Mouse (Mus musculus): ENCODE measurements around the gene Hoxc5. TPM values are rescaled to one million over a fixed set of nuclear protein-coding genes. Genes with fewer than 3 reads are reported as not detected.

The Hoxc5 gene
- polyA plus RNA-seq, 1 experiment: 0.32 TPM

GRCm38 (mm10) chr15:102936279-102936972 is 30.8 kb upstream of the Hoxc5 start, which contains the start of gene Hoxc12:
Hoxc12 (plus strand) TSS chr15:102936757.
- DNase-seq: no peak
- H3K4me3 ChIP-seq (ENCODE audit: control insufficient read depth, insufficient read depth, low read length): no peak within 1 kb of the TSS
- no peaks in the 10 kb centered on the region for H3K36me3 ChIP-seq (ENCODE audit: control insufficient read depth, insufficient read depth, low read length)
- no peak within 1 kb of the TSS for H3K27ac ChIP-seq (ENCODE audit: control insufficient read depth, insufficient read depth, low read length)
- H3K27me3 ChIP-seq (ENCODE audit: control insufficient read depth, insufficient read depth, low read length): peaks cover 39% of the 10 kb centered on the region
- TF ChIP-seq CTCF (IDR thresholded peaks at IDR 0.05; ENCODE audit: borderline replicate concordance, control insufficient read depth, extremely low read depth, insufficient read depth, low read length, poor library complexity): no peak
- no peak for TF ChIP-seq POLR2A (IDR thresholded peaks at IDR 0.05; ENCODE audit: control insufficient read depth, extremely low read depth, insufficient read depth, low read length, poor library complexity)
- 9% methylated on average over 31 of the region's 31 CpGs for WGBS
- no peaks in the 10 kb centered on the region for H3K4me1 ChIP-seq (replicated peaks; ENCODE audit: control insufficient read depth, insufficient read depth, low read length)

DNA sequence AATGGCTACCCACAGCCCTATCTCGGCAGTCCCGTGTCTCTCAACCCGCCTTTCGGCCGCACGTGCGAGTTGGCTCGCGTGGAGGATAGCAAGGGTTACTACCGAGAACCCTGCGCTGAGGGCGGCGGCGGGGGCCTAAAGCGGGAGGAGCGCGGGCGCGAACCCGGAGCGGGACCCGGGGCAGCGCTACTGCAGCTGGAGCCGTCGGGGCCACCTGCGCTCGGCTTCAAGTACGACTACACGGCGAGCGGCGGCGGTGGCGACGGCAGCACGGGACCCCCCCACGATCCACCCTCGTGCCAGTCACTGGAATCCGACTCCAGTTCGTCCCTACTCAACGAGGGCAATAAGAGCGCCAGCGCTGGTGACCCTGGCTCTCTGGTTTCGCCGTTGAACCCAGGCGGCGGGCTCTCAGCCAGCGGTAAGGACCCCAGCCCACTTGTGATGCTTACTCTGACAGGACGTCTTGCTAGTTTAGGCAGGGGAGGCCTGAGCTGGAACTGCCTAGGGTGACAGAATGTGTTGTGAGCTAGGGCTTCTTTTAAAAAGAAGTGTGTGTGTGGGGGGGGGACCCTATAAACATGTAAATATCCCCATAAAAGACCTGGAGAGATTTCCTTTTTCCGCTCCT is 30.1 kb upstream of the Hoxc5 start:
- Histone ChIP-seq H3K27ac (ENCODE audit: control insufficient read depth, insufficient read depth, low read length) (no peak overlapping the region), H3K27me3 (ENCODE audit: control insufficient read depth, insufficient read depth, low read length) (peaks cover 39% of the 10 kb centered on the region), H3K4me3 (ENCODE audit: control insufficient read depth, insufficient read depth, low read length) (no peak overlapping the region), H3K36me3 (ENCODE audit: control insufficient read depth, insufficient read depth, low read length) (no peaks in the 10 kb centered on the region), H3K4me1 (replicated peaks; ENCODE audit: control insufficient read depth, insufficient read depth, low read length) (no peaks in the 10 kb centered on the region)
- TF ChIP-seq POLR2A (IDR thresholded peaks at IDR 0.05; ENCODE audit: control insufficient read depth, extremely low read depth, insufficient read depth, low read length, poor library complexity): no peak
- no peak for TF ChIP-seq CTCF (IDR thresholded peaks at IDR 0.05; ENCODE audit: borderline replicate concordance, control insufficient read depth, extremely low read depth, insufficient read depth, low read length, poor library complexity)
- whole genome bisulfite sequencing: 11% methylated on average over 50 of the region's 50 CpGs
- no peak for DNase-seq

GRCm38 (mm10) chr15:102939256-102940155 is 27.7 kb upstream of the Hoxc5 start:
- H3K27me3 ChIP-seq (ENCODE audit: control insufficient read depth, insufficient read depth, low read length): peaks cover 52% of the 10 kb centered on the region

GRCm38 (mm10) chr15:102942739-102943467 is 24.3 kb upstream of the Hoxc5 start:
- Histone ChIP-seq H3K27me3 (ENCODE audit: control insufficient read depth, insufficient read depth, low read length) (peaks cover 43% of the 10 kb centered on the region), H3K4me3 (ENCODE audit: control insufficient read depth, insufficient read depth, low read length) (no peak overlapping the region), H3K4me1 (replicated peaks; ENCODE audit: control insufficient read depth, insufficient read depth, low read length) (no peaks in the 10 kb centered on the region), H3K36me3 (ENCODE audit: control insufficient read depth, insufficient read depth, low read length) (no peaks in the 10 kb centered on the region), H3K27ac (ENCODE audit: control insufficient read depth, insufficient read depth, low read length) (no peak overlapping the region)
- no peak for TF ChIP-seq POLR2A (IDR thresholded peaks at IDR 0.05; ENCODE audit: control insufficient read depth, extremely low read depth, insufficient read depth, low read length, poor library complexity)
- TF ChIP-seq CTCF (IDR thresholded peaks at IDR 0.05; ENCODE audit: borderline replicate concordance, control insufficient read depth, extremely low read depth, insufficient read depth, low read length, poor library complexity): no peak
- WGBS: 4% methylated on average over 51 of the region's 53 CpGs
- no peak for DNase-seq

More at GRCm38 (mm10) chr15:102939256-102940155, 27.7 kb upstream of the Hoxc5 start:
- DNase-seq: no peak
- no peak for TF ChIP-seq POLR2A (IDR thresholded peaks at IDR 0.05; ENCODE audit: control insufficient read depth, extremely low read depth, insufficient read depth, low read length, poor library complexity)
- TF ChIP-seq CTCF (IDR thresholded peaks at IDR 0.05; ENCODE audit: borderline replicate concordance, control insufficient read depth, extremely low read depth, insufficient read depth, low read length, poor library complexity): no peak
- 13% methylated on average over 34 of the region's 34 CpGs for WGBS
- no peaks in the 10 kb centered on the region for H3K4me1 ChIP-seq (replicated peaks; ENCODE audit: control insufficient read depth, insufficient read depth, low read length)
- no peaks in the 10 kb centered on the region for H3K36me3 ChIP-seq (ENCODE audit: control insufficient read depth, insufficient read depth, low read length)
- no peak overlapping the region for H3K27ac ChIP-seq (ENCODE audit: control insufficient read depth, insufficient read depth, low read length)
- no peak overlapping the region for H3K4me3 ChIP-seq (ENCODE audit: control insufficient read depth, insufficient read depth, low read length)

- H3K27me3 ChIP-seq (ENCODE audit: control insufficient read depth, insufficient read depth, low read length): peaks cover 39% of the 10 kb centered on the region
- 15% methylated on average over 5 of the region's 5 CpGs for WGBS
- H3K27ac ChIP-seq (ENCODE audit: control insufficient read depth, insufficient read depth, low read length): no peak overlapping the region
- H3K4me3 ChIP-seq (ENCODE audit: control insufficient read depth, insufficient read depth, low read length): no peak overlapping the region
- H3K4me1 ChIP-seq (replicated peaks; ENCODE audit: control insufficient read depth, insufficient read depth, low read length): no peaks in the 10 kb centered on the region
- DNase-seq: no peak
- no peak for TF ChIP-seq POLR2A (IDR thresholded peaks at IDR 0.05; ENCODE audit: control insufficient read depth, extremely low read depth, insufficient read depth, low read length, poor library complexity)
- no peak for TF ChIP-seq CTCF (IDR thresholded peaks at IDR 0.05; ENCODE audit: borderline replicate concordance, control insufficient read depth, extremely low read depth, insufficient read depth, low read length, poor library complexity)
- H3K36me3 ChIP-seq (ENCODE audit: control insufficient read depth, insufficient read depth, low read length): no peaks in the 10 kb centered on the region
Observed at GRCm38 (mm10) chr15:102943468-102943813, 23.8 kb upstream of the Hoxc5 start.
